Mouse (Mus musculus): ENCODE results near the gene Thoc6.

- TF ChIP-seq POLR2A (IDR thresholded peaks at IDR 0.05; ENCODE audit: low read depth, low read length) (no peak), CTCF (IDR thresholded peaks at IDR 0.05; ENCODE audit: extremely low read depth, insufficient read depth, insufficient read length, insufficient replicate concordance) (no peak)
Observed at GRCm38 (mm10) chr17:23631241-23631640, 42.4 kb downstream of the Thoc6 start.

All from spleen, adult 2 months (tissue).